Mouse (Mus musculus) 3134 (cell line): ENCODE results near the gene Sptlc3.

Experiments
- DNase-seq: peaks from one replicate; pipeline ENCODE4 v3.0.0-alpha.2; 2011; ENCODE audit warnings: low spot score; ENCODE audit not compliant: insufficient read length; ENCODE audit errors: extremely low read depth

Gene Sptlc3

DNA sequence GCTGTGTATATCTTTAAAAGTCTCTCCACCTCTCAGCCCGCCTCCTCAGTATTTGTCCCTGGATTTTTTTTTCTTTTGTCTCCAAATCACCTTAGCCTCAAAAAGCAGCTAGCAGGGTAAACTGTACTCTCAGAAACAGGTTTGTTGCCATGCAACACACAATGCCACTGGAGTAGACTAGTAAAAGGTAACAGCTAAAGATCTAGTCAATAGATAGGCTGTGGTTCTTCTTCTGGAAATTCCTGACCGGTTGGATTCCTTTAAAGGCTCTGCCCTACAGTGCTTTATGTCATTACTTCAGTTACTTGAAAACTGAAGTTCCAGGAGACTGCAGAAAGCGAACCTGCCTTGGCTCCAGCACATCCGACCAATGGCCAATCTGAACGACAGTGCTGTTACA, at the start of gene Sptlc3:
Gene Sptlc3 (plus strand): TSS at position 78 of the 400 bp plus-strand sequence.
- no peak for DNase-seq

DNA sequence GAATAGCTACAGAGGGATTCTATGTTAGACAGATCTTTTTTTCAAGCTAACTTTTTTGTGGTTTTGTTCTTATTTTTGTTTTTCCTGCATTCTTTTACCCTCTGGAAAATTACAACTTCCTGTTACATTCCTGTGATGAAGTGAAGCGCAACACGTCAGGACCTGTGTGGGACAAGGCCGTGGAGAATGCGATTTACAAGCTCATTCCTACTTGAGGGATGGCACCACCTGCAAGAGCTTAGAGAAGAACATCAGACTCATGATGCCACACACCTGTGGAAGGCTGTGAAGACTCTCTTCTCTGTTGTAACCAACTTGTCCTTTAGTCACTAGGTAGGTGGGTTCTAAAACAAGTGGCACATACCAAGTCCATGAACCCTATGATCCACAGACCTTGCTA, 26.0 kb upstream of the Sptlc3 start:
- no peak for DNase-seq

DNA sequence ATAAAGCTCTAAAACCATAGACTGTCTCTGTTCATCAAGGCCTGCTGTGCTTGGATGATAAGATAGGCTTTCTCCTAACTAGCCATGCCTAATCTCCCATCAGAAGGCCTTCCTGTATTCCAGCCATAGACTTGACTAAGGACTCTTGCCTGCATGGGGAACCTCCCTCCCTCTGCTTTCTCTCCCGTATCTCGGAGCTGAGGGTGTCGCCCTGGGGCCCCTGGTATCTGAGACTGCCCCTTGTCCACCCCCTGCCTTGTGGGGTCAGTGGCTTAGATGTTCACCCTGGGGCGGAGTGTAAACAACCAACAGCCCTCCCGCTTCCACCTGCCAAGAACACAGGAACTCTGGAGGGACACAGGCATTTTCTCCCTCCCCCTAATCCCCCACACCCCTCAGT, 5.0 kb upstream of the Sptlc3 start:
- no peak for DNase-seq

DNA sequence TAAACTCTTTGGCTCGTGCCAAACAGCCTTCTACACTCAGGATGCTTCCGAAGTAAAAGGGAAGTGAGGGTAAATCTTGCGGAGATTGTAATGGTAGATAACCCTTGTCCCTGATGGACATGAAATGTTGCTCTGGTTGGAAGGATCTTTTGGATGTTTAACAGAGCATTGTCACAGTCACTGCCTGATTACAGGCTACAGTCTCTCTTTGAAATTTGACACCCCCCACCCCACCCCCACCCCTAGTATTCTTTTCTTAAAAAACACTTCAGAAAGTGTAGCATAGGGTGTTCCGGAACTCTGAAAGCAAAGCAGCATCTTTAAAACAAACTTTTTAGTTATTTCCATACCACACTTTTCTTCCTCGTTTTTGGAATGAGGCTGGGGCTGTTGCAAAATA, 916 bp downstream of the Sptlc3 start:
- DNase-seq: no peak

DNA sequence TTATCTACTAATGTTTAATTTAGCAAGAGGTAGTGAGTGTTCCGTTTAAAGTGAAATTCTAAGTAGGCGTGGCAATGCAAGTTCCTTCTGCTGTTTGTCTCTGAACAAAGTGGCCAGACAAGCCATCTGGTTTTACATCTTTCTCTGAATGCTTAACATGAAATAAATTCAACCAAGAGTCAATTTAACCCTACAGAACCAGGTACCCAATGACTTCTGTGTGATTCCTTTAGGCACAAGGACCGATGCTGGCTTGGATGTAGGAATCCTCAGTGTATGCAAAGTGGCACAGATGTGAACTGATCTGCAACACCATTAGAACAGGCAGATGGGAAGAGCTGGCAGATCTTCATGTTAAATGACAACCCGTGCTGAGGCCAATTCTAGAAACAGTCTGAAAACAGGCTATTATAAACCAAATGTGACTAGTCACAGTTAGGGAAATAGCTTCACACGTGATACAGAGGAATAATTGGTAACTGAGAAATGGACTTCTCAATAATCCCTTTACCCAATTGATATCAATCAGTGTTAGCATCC, 68.3 kb downstream of the Sptlc3 start:
- no peak for DNase-seq

DNA sequence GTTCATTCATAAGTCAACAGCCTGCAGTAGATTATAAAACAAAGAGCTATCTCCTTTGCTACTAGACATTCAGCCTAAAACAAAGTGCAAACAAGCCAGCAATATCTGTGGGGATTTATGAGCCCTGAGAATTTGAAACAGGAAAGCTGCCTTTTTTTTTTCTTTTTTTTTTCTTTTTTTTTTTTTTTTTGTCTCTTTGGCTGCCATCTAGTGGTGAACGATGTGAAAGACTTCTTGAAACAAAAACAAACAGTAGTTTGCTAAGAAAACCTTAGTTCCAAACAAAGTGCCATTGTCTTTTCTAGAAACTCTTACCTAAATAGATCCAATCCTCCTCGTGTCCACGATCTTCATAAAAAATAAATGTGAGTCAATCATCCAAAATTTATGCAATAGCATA, 85.6 kb downstream of the Sptlc3 start:
- DNase-seq: no peak

DNA sequence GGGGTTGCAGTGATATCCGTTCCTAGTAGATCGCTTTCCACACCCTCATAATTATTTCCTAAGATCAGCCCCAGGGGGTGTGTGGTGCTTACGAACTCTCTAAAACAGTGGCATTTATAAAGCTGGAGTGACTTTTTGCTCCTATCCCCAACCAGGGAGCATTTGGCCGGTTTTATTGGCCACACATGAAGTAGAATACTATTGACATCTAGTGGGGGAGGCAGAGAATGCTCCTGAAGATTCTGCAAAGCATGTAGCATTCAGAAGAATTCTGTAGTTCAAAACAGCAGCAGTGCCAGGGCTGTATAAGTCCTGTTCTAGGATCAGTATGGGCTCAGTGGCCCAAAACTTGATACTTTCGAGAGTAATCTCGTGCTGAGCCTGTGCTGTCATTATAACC, 89.1 kb downstream of the Sptlc3 start:
- DNase-seq: no peak

DNA sequence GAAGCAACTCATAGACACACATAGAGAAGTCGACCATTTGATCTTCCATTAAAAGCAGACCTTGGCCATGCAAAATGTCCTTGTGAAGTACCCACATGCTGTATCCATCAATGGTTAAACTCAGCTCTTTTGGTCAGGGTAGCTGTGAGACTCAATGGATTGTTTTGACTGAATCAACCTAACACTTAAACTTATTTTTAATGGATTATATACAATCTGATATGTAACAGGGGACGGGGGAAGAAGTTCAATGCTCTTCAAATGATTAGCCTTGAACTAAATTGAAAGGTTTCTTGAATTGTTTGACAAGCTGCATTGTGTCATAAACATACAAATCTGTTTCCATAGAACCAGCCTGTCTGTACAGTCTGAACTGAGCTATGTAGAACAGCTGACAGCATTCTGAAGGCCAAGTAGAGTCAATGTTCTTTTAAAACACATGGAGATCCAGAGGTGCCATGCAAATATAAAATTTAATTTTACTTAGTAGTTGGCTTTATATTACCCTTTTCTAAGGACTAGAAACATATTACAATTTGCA, 94.0 kb downstream of the Sptlc3 start:
- DNase-seq: no peak

DNA sequence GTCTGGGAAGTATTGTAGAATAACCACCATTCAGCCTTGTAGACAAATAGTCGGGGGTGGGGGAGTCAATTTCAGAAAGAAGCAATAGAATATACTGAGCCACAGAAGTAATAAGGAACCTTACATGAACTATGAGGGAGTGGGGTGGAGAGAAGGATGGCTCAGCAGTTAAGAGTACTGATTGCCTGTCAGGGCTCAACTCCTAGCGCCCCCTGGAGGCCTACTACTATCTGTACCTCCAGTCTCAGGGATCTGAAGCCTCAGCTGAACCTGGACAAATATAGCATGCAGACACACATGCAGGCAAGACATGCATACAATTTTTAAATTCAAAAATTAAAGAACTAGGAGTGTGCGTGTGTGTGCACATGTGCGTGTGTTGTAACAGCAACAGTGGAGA, 96.2 kb downstream of the Sptlc3 start:
- no peak for DNase-seq

DNA sequence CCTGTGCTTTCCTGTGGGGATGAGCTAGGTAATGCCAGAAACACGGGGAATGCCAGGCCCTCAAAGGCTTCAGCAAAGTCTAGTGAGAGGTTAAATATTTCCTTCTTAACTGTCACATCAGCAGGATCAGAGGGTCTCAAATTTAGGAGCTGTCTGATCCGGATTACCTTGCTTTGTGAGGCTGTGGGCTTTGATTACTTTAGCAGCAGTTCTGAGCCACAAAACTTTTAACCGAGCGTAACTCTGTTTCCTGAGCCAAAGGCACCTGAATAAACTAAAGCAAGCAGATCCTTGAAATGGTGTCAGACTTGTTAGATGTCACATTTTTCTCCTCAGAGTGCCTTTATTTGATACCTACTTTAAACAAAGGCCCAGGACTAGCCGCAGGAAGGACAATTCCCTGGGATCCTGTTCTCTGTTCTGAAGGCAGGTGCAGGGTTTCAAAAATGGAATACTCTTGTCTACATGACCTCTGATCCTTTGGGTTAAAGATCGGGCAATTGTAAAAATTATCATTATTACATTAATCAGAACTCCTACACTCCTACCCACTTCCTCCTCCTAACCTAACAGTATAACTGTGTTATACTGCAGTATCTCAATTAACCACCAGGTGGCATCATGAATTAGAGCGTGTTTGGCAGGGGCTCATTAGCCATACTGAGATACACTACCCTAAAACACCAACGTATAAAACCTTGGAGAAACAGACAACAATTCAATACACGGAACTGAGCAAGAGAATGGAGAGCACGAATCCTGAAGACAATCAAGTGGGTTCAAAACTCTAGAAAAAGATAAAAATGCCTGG, 97.4 kb downstream of the Sptlc3 start:
- DNase-seq: no peak

DNA sequence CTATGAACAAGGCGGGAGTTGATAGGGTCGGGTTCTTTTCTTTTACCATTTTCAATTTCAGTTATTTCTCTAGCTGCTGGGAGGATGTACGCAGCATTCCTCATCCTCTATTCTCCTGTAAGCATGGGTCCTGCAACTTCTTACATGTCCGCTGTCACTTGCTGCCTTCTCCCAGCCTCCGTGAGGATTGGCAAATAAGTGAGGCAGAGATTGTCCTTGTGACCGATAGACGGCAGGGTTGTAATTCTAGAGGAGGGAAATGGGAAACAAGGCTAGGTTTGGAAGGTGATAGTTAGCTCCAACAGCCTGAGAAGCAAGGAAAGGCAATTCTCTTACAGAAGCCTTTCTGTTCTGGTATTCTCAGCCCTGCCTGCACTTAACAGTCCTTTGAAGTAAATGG, 98.4 kb downstream of the Sptlc3 start:
- no peak for DNase-seq

DNA sequence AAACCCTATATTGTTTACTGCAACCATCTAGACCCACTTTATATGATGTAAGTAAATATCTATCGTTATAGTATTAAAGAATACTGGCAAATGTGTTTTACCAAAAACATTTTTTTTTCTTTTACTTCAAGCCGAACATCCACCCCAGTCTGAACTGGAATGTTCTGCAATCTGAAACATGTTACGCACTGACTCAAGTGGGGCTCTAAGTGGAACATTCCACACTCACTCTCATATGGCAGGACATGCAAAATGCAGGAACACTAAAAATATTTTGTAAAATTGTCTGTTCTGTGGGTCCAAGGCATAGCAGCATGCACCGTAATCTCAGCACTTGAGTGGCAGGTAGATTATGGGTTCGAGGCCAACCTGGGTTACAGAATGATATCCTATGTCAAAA, 103.5 kb downstream of the Sptlc3 start:
- DNase-seq: no peak

DNA sequence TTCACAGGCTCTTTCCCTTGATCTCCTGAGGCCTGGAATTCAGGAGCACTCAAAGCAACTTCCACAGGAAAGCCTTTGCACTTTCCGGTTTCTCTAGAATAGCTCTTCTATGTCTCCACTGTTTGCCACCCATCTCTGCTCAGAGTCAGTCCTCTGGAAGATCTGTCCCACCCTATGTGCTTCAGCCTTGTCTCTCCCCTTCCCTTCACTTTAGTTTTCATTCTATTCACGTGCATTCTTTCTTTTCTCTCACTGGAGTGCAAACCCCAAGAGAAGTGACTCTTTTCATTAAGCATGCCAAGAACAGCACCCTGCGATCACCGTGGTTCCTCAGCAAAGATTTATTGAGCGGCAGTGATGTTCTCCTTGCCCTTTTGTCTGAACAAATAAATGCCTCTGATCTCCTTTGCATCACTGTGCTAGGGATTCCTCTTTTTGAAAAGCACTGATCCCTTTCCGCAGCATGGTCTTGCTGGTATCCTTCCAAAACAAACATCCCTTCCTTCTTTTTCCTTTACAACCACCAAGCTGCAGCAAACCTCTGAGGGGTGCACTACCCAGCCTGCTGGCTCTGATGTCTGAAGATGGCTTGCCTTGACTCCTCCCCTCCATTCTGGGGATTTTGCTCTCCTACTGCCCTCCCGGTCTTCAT, 108.0 kb downstream of the Sptlc3 start:
- DNase-seq: no peak

DNA sequence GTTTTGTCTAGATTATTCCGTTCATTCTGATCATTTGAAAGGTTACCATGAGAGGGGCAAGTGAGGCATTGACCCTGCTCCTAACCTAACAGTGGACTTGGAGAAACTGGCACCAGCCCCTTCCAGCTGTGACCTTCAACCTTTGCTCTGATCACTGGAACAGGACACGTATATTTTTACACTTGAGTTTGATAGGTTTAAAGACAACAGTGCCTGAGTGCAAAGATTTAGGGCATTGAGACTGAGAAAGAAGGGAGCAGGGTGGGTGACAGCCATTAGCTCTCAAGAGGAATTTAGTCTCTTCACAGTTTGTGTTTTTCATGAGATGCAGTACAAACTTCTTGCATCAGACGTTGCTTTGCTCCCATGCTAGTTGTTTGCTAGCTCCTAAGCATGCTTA, 114.5 kb downstream of the Sptlc3 start:
- DNase-seq: no peak

DNA sequence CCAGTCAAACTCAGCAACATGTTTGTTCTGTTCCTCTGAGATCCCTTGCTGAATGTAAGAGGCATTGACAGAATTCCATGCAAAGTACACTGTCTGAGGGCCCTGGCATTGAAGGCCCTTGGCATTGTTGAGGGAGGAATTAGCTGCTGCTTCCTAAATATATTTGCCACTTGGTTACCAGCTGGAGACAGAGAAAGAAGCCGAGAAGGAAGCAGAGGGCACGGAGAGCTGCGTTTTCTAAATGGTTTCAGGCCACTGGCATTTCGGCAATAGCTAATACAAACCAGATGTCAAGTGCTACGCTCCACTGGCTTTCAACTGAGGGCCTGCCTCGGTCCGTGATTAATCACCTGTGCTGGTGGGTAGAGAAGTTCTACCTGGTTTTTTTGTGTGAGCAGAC, 115.1 kb downstream of the Sptlc3 start:
- DNase-seq: no peak

DNA sequence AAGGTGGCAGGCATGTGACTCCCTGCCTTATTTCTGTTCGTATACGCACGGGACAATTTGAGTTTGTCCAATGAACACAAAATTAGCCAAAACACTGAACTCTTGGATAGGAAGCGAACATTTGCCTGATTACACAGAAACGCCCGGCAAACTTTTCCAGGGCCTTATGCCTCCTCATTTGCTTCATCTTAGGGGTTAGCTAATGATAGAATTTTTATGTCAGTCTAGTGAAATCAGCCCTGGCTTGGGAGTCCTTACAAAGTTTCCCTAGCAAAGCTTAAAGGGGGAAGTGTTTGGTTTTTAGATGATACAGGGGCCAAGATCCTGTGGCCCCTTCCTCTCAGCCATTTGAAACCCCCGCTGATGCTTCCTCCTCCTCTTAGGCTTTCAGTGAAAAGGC, 115.5 kb downstream of the Sptlc3 start:
- DNase-seq: no peak

DNA sequence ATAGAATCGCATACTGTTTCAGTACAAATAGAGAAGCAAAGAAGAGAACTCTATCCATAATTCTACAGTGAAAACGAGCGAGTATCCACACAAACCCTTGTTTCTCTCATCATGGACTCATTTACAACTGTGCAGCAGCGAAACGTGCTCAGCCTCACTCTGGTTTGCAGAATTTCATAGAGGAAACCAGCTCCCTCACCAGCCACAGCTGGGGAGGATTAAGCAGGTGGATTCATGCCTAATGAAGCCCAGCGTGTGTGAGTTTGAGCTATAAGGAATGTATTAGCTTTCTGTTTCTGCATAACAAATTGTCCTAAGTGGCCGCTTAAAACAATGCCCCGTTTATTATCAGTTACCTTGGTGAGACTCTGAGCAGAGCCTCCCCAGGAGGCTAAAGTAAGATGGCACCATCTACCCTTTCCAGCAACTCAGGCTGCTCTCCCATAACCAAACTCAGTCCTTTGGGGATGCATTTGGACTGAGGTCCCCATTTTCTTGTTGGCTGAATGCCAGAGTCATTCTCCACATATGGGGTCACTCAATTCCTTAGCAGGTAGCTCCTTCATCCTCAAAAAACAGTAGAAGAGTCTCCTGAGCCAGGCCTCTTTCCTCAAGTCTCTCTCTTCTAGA, 116.1 kb downstream of the Sptlc3 start:
- DNase-seq: no peak

DNA sequence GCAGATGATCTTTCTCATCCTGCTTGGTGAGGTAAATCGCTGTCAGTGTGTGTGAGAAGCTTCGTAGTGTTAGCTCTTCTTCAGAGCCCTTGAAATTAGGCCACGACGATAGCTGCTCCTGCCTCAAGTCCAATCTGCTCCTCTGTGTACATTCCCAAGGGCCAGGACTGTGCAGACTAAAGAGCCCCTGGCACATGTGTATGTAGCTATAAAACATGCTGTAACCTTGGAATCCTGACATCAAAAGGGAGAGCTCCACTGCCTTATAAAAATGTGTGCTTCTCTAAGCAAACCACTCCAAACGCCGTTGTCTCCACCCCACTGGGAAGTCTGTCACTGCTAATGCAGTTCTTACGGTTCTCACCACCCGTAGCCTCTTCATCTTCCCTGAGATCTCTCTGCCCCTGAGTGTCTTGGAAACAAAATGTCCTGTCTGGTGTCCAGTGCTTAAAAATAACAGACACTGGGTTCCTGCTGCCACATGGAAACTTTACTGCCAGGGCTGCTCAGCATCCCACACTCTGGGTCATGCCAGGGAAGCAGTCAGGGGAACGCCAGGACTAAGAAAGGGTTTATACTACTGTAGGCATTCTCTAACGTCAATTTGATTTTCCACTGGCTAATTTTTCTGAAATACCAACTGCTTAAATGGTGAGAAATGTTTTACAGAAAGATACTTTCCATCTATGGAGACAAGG, 118.8 kb downstream of the Sptlc3 start:
- DNase-seq: no peak

DNA sequence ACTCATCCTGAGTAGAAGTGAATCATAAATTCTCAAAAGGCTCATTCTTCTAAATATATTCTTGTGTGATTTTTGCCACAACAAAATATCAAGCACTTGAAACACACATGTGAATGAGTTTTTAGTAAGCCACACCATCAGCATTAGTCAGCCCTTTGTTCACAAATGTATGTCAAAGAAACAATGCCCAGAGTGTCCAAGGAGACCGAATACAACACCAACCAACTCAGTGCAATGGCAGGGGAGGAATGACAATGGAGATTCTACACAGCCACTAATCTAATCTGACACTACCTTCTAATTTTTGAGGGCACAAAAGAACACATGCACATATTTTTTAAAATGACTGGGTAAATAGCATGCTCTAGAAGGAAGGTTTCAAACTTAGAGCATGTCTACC, 132.8 kb downstream of the Sptlc3 start:
- no peak for DNase-seq

DNA sequence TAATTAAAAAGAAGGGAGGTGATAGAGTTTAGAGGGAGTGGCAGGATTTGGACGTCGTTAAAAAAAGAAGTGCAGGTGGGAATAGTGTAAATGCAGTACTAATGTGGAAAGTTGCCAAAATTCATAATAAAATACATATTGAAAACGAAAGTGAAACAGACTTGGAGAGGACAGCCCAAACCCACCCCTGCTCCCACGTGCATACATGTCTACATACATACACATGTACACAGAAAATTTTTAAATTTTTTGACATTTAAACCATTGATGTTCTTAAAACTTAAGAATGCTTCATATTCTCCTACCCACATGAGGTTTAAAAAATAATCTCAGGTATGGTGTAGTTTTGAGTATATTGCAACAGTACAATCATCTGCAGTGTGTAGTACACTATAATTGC, 135.0 kb downstream of the Sptlc3 start:
- no peak for DNase-seq

DNA sequence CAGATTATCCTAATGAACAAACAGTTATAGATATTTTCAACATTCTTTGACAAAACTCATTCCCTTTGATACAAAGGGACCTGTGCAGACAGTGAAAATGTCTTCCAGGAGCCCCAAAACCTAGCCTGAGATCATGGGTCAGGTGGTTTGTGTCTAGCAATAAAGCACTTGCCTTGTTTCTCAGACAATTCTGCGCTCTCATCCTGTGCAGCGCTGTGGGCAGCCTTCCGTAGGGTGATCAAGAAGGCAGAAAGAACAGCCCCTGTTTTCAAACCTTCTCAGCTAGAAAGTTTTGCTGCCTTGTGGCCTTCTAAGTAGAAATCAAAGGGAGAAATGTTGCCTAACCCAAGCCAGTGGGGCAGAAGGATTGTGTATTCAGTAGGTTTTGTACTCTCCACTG, 135.9 kb downstream of the Sptlc3 start:
- DNase-seq: no peak
